7 mouse cellular contexts compared by ENCODE assay signal in genomic region chr16:95340885-95341791, GRCm38 (mm10).
DNase-seq lines count a peak whose midpoint lies in the region; ATAC-seq lines count a peak whose summit lies in the region.

No protein-coding gene starts in this region.

- no peaks in the 10 kb centered on the region for H3K36me3 ChIP-seq in embryonic facial prominence, embryonic 12.5 days
- H3K36me3 ChIP-seq in limb, embryonic 12.5 days, result no peaks in the 10 kb centered on the region
- no peaks in the 10 kb centered on the region for H3K36me3 ChIP-seq in midbrain, embryonic 16.5 days (ENCODE audit: control insufficient read depth, insufficient read depth, low read length)

- H3K9ac ChIP-seq in embryonic facial prominence, embryonic 12.5 days, result no peak overlapping the region
- no peak overlapping the region for H3K9ac ChIP-seq in limb, embryonic 12.5 days (replicated peaks)
- peak overlapping the region; percentile 8; the same call in 1 of the 2 replicates for H3K9ac ChIP-seq in midbrain, embryonic 16.5 days (ENCODE audit: low read depth, low read length)

- no peak overlapping the region for H3K4me3 ChIP-seq in embryonic facial prominence, embryonic 12.5 days
- no peak overlapping the region for H3K4me3 ChIP-seq in limb, embryonic 12.5 days (replicated peaks)
- no peak overlapping the region for H3K4me3 ChIP-seq in midbrain, embryonic 16.5 days (ENCODE audit: low read depth, low read length)

- H3K27ac ChIP-seq in embryonic facial prominence, embryonic 12.5 days, result no peak overlapping the region
- H3K27ac ChIP-seq in limb, embryonic 12.5 days, result no peak overlapping the region
- H3K27ac ChIP-seq in midbrain, embryonic 16.5 days (ENCODE audit: low read length), result no peak overlapping the region

- ATAC-seq in embryonic facial prominence, embryonic 12.5 days (ENCODE audit: insufficient number of reproducible peaks, insufficient read depth, low FRiP score, low TSS enrichment), result peak; percentile 86
- ATAC-seq in limb, embryonic 12.5 days (ENCODE audit: insufficient number of reproducible peaks, insufficient read depth, low FRiP score, low TSS enrichment, low read depth), result peak; percentile 75; the same call in 1 of the 2 replicates
- ATAC-seq in midbrain, embryonic 16.5 days, result peak; percentile 91

- no peaks in the 10 kb centered on the region for H3K9me3 ChIP-seq in embryonic facial prominence, embryonic 12.5 days
- no peaks in the 10 kb centered on the region for H3K9me3 ChIP-seq in limb, embryonic 12.5 days
- no peaks in the 10 kb centered on the region for H3K9me3 ChIP-seq in midbrain, embryonic 16.5 days (replicated peaks; ENCODE audit: control insufficient read depth, low read length, poor library complexity, severe bottlenecking)

- WGBS in embryonic facial prominence, embryonic 12.5 days, result 22% methylated on average over 28 of the region's 28 CpGs
- 30% methylated on average over 28 of the region's 28 CpGs for WGBS in limb, embryonic 12.5 days
- 20% methylated on average over 28 of the region's 28 CpGs for WGBS in midbrain, embryonic 16.5 days

- H3K27me3 ChIP-seq in embryonic facial prominence, embryonic 12.5 days, result peaks cover 6% of the 10 kb centered on the region; the same call in 1 of the 2 replicates
- H3K27me3 ChIP-seq in limb, embryonic 12.5 days, result 0 out of 2 replicates have a peak, but pooled peaks cover 5% of the 10 kb centered on the region
- peaks cover 4% of the 10 kb centered on the region; the same call in 1 of the 2 replicates for H3K27me3 ChIP-seq in midbrain, embryonic 16.5 days (ENCODE audit: control insufficient read depth, insufficient read depth, low read depth, low read length)

- DNase-seq in adrenal gland, postnatal 25 days, result peak; percentile 73
- DNase-seq in heart, adult 8-10 months (ENCODE audit: low spot score), result peak; percentile 79
- peak; percentile 72 to 88 for DNase-seq in kidney, adult 8-10 months
- DNase-seq in spleen, postnatal 36 days (ENCODE audit: low spot score in 2 of 2), result peak; percentile 33 to 40

- peak overlapping the region; percentile 14 for H3K4me2 ChIP-seq in embryonic facial prominence, embryonic 12.5 days (replicated peaks)
- peak overlapping the region; percentile 40 for H3K4me2 ChIP-seq in limb, embryonic 12.5 days
- peak overlapping the region; percentile 27 for H3K4me2 ChIP-seq in midbrain, embryonic 16.5 days (ENCODE audit: low read length)

- 0 out of 2 replicates have a peak, but pooled peaks cover 10% of the 10 kb centered on the region for H3K4me1 ChIP-seq in embryonic facial prominence, embryonic 12.5 days
- H3K4me1 ChIP-seq in limb, embryonic 12.5 days (replicated peaks), result peaks cover 9% of the 10 kb centered on the region
- H3K4me1 ChIP-seq in midbrain, embryonic 16.5 days (ENCODE audit: control insufficient read depth, insufficient read depth, low read length), result peaks cover 10% of the 10 kb centered on the region
